Mouse (Mus musculus): ENCODE results near the gene Ak5.
"Not testable (repeated sequence)": the region's sequence is repeated elsewhere in the genome, so short reads cannot be mapped to it uniquely, and the experiment has no call there.

Gene Ak5

GRCm38 (mm10) chr3:152668239-152668638, at the start of gene Ak5:
TSS of gene Ak5 (minus strand) at chr3:152668360.
- DNase-seq (ENCODE audit: low spot score): no peak

GRCm38 (mm10) chr3:152713991-152714902, 46.1 kb upstream of the Ak5 start, which contains the start of gene Pigk:
TSS of gene Pigk (plus strand) at chr3:152714100.
- peak; percentile 82 for DNase-seq (ENCODE audit: low spot score)

GRCm38 (mm10) chr3:152712957-152713356, 44.8 kb upstream of the Ak5 start:
- no peak for DNase-seq (ENCODE audit: low spot score)

GRCm38 (mm10) chr3:152709936-152710335, 41.8 kb upstream of the Ak5 start:
- DNase-seq (ENCODE audit: low spot score): no peak

- DNase-seq (ENCODE audit: low spot score): no peak
Observed at GRCm38 (mm10) chr3:152707321-152707823, 39.2 kb upstream of the Ak5 start.

DNA sequence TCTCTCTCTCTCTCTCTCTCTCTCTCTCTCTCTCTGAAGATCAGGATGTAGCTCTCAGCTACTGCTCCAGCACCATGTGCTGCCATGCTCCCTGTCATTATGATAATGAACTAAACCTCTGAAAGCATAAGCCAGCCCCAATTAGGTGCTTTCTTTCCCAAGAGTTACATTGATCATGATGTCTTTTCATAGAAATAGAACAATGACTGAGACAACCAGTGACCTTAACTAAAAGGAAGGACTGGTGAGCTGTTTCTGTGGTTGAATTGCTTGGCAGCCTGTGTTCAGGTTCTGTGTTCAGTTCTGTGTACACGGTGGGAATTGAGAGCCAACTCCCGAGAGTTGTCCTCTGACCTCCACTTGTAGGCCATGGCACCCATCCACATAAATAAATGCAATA, 38.7 kb upstream of the Ak5 start:
- no peak for DNase-seq (ENCODE audit: low spot score)

- DNase-seq (ENCODE audit: low spot score): no peak
Observed at GRCm38 (mm10) chr3:152705826-152706225, 37.7 kb upstream of the Ak5 start.

- DNase-seq (ENCODE audit: low spot score): no peak
Observed at GRCm38 (mm10) chr3:152702274-152702843, 34.2 kb upstream of the Ak5 start.

GRCm38 (mm10) chr3:152701536-152701935, 33.4 kb upstream of the Ak5 start:
- not testable (repeated sequence) for DNase-seq (ENCODE audit: low spot score)

GRCm38 (mm10) chr3:152699261-152699660, 31.1 kb upstream of the Ak5 start:
- DNase-seq (ENCODE audit: low spot score): no peak

GRCm38 (mm10) chr3:152698017-152698416, 29.9 kb upstream of the Ak5 start:
- no peak for DNase-seq (ENCODE audit: low spot score)

DNA sequence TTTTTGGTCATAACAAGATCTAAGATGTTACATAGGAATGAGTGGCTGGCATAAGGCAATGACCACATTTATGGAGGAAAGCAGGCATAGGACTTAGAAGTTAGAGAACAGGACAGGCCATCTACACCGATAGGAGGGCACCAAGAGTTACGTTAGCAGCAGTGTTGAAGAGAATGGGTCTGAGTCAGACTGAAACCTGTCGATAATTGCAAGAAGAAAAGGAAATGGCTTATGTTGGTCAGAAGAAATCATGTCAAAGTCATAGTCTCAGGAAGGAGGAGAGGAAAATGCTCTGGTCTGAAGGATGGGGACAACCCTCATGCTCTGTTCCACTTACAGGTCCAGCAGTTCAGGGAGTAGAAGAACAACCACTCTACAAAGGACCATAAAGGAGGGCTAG, 26.8 kb upstream of the Ak5 start:
- no peak for DNase-seq (ENCODE audit: low spot score)

- no peak for DNase-seq (ENCODE audit: low spot score)
Observed at GRCm38 (mm10) chr3:152689105-152689504, 20.9 kb upstream of the Ak5 start.

DNA sequence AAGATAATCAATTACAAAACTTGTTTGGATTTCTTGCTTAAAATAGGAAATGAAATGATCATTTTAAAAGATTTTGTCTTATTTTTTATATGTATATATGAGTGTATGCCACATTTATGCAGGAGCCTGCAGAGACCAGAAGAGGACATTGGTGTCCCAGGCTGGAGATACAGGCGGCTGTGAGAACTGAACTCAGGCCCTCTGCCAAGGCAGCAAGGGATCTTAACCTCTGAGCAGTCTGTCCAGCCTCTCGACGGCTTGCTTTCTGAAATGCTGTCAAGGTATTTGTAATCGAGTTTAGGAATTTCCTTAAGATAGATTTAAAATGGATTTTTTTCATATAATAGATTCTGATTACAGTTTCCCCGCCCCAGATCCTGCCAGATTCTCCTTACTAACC, 20.4 kb upstream of the Ak5 start:
- no peak for DNase-seq (ENCODE audit: low spot score)

DNA sequence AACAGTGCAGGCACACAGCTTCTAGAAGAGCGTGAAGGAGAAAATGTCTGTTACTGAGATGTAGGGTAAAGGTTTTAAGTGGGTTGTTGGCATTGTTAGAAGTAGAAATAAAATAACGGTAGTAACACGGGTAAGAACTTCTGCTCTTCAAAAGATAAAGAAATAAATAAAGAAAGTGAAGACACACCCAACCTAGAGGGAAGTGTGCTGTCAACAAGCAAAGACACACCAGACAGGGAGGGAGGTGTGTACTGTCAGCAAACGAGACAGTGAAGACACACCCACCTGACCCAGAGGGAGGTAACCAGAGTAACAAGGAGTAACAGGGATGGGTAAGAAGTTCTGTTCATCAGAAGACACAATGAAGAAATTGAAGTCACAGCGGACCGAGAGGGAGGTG, 6.5 kb upstream of the Ak5 start:
- DNase-seq (ENCODE audit: low spot score): no peak

GRCm38 (mm10) chr3:152669783-152670182, 1.6 kb upstream of the Ak5 start:
- no peak for DNase-seq (ENCODE audit: low spot score)

- DNase-seq (ENCODE audit: low spot score): no peak
Observed at GRCm38 (mm10) chr3:152668793-152669192, 633 bp upstream of the Ak5 start.

DNA sequence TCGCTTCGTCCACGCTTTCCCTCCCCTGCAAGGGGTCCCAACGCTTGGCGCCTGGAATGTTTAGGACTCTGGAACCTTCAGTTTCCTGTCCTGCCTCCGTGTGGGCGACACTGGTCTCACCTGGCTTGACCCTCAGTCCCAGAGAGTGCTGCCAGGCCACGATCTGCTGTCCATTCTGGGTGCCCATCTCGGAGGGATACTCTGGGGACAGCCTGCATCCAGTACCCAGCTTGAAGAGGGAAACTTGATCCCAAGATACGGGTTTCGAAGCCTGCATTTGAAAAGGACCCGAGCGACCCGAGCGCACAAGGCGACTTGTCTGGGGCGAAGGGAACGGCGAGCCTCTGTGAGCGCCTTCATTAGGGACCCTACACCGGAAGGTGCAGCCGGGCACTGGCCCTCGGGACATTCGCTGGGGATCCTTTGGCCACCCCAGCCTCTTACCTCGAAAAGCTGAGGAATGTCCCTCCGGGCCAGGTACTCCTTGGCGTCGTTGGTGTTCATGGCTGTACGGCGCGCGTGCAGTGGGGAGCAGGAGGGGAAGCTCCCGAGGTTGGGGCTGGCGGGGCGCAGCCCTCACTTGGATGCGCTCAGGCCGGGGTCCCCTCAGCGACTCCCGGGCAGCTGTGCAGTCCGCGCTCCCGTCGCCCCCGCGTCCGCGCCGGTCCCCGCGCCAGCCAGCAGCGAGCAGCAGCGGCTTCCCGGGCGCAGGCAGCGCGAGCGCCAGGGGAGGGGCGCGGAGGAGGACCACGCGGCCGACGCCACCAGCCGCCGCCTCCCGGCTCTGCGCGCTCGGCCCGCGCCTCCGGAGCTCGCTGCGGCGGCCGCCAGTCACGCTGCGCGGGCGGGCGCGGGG, 576 bp downstream of the Ak5 start:
- no peak for DNase-seq (ENCODE audit: low spot score)

- DNase-seq (ENCODE audit: low spot score): no peak
Observed at GRCm38 (mm10) chr3:152666991-152667355, 1.2 kb downstream of the Ak5 start.

DNA sequence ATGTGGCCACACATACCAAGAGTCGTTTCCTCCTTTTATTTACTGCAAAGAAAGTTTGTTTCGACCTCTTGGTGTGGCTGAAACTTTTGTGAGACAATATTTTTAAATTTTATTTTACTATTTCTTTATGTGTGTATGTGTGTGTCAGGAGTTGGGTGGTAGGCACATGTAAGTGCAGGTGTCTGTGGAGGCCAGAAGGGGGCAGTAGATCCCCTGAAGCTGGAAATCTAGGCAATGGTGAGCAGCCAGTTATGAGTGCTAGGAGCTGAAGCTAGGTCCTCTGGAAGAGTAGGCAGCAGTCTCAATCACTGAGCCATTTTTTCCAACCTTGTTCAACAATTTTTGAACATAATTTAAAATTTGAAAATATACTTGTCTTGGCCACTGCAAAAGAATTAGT, 9.6 kb downstream of the Ak5 start:
- no peak for DNase-seq (ENCODE audit: low spot score)

GRCm38 (mm10) chr3:152651991-152652390, 16.2 kb downstream of the Ak5 start:
- no peak for DNase-seq (ENCODE audit: low spot score)

- no peak for DNase-seq (ENCODE audit: low spot score)
Observed at GRCm38 (mm10) chr3:152644610-152645009, 23.6 kb downstream of the Ak5 start.
